Mouse (Mus musculus): ENCODE measurements at regions not wholly inside any gene's neighbourhood (a gene's known extent, or its start where the extent isn't known, plus 50 kb on each side); places are given as distances from the start of the nearest gene placed in this dataset.

GRCm38 (mm10) chr14:36155757-36156156, 61.0 kb downstream of the 4930474N05Rik start:
- TF ChIP-seq POLR2A (IDR thresholded peaks at IDR 0.05; ENCODE audit: low read depth, low read length) (no peak), CTCF (IDR thresholded peaks at IDR 0.05; ENCODE audit: extremely low read depth, insufficient read depth, insufficient read length, insufficient replicate concordance) (no peak)

GRCm38 (mm10) chr14:36156175-36156574, 61.5 kb downstream of the 4930474N05Rik start:
- Histone ChIP-seq H3K36me3 (ENCODE audit: control insufficient read depth, insufficient read depth, low read length) (no peaks in the 10 kb centered on the region), H3K4me1 (ENCODE audit: control insufficient read depth, insufficient read depth, insufficient read length) (no peaks in the 10 kb centered on the region), H3K27ac (ENCODE audit: insufficient read depth, low read length) (no peak overlapping the region), H3K4me3 (ENCODE audit: extremely low read depth, insufficient read depth, insufficient read length) (no peak overlapping the region), H3K27me3 (ENCODE audit: control insufficient read depth, insufficient read depth, low read length) (no peaks in the 10 kb centered on the region)
- TF ChIP-seq CTCF (IDR thresholded peaks at IDR 0.05; ENCODE audit: extremely low read depth, insufficient read depth, insufficient read length, insufficient replicate concordance), result no peak
- no peak for TF ChIP-seq POLR2A (IDR thresholded peaks at IDR 0.05; ENCODE audit: low read depth, low read length)
- 49% methylated on average over 2 of the region's 2 CpGs for WGBS
- DNase-seq (ENCODE audit: low read depth in 1 of 2, low spot score in 2 of 2), result no peak

More at GRCm38 (mm10) chr14:36155757-36156156, 61.0 kb downstream of the 4930474N05Rik start:
- no peak for DNase-seq (ENCODE audit: low read depth in 1 of 2, low spot score in 2 of 2)
- H3K27ac ChIP-seq (ENCODE audit: insufficient read depth, low read length), result no peak overlapping the region
- H3K27me3 ChIP-seq (ENCODE audit: control insufficient read depth, insufficient read depth, low read length), result no peaks in the 10 kb centered on the region
- no peaks in the 10 kb centered on the region for H3K4me1 ChIP-seq (ENCODE audit: control insufficient read depth, insufficient read depth, insufficient read length)
- H3K36me3 ChIP-seq (ENCODE audit: control insufficient read depth, insufficient read depth, low read length), result no peaks in the 10 kb centered on the region
- H3K4me3 ChIP-seq (ENCODE audit: extremely low read depth, insufficient read depth, insufficient read length), result no peak overlapping the region

- H3K27me3 ChIP-seq (ENCODE audit: control insufficient read depth, insufficient read depth, low read length), result no peaks in the 10 kb centered on the region
- no peak overlapping the region for H3K4me3 ChIP-seq (ENCODE audit: extremely low read depth, insufficient read depth, insufficient read length)
- TF ChIP-seq CTCF (IDR thresholded peaks at IDR 0.05; ENCODE audit: extremely low read depth, insufficient read depth, insufficient read length, insufficient replicate concordance) (no peak), POLR2A (IDR thresholded peaks at IDR 0.05; ENCODE audit: low read depth, low read length) (no peak)
- no peaks in the 10 kb centered on the region for H3K4me1 ChIP-seq (ENCODE audit: control insufficient read depth, insufficient read depth, insufficient read length)
- H3K27ac ChIP-seq (ENCODE audit: insufficient read depth, low read length), result no peak overlapping the region
- DNase-seq (ENCODE audit: low read depth in 1 of 2, low spot score in 2 of 2), result no peak
- H3K36me3 ChIP-seq (ENCODE audit: control insufficient read depth, insufficient read depth, low read length), result no peaks in the 10 kb centered on the region
- WGBS, result 59% methylated on average over 1 of the region's 1 CpGs
Measured at GRCm38 (mm10) chr14:36183701-36184100, 89.0 kb downstream of the 4930474N05Rik start.

GRCm38 (mm10) chr14:36196517-36196916, 101.8 kb downstream of the 4930474N05Rik start:
- WGBS, result 82% methylated on average over 3 of the region's 3 CpGs
- H3K4me3 ChIP-seq (ENCODE audit: extremely low read depth, insufficient read depth, insufficient read length), result no peak overlapping the region
- no peak for TF ChIP-seq CTCF (IDR thresholded peaks at IDR 0.05; ENCODE audit: extremely low read depth, insufficient read depth, insufficient read length, insufficient replicate concordance)
- TF ChIP-seq POLR2A (IDR thresholded peaks at IDR 0.05; ENCODE audit: low read depth, low read length), result no peak

GRCm38 (mm10) chr14:36198396-36198795, 103.7 kb downstream of the 4930474N05Rik start:
- Histone ChIP-seq H3K4me3 (ENCODE audit: extremely low read depth, insufficient read depth, insufficient read length) (no peak overlapping the region), H3K27me3 (ENCODE audit: control insufficient read depth, insufficient read depth, low read length) (no peaks in the 10 kb centered on the region), H3K27ac (ENCODE audit: insufficient read depth, low read length) (no peak overlapping the region), H3K36me3 (ENCODE audit: control insufficient read depth, insufficient read depth, low read length) (no peaks in the 10 kb centered on the region), H3K4me1 (ENCODE audit: control insufficient read depth, insufficient read depth, insufficient read length) (no peaks in the 10 kb centered on the region)
- TF ChIP-seq POLR2A (IDR thresholded peaks at IDR 0.05; ENCODE audit: low read depth, low read length) (no peak), CTCF (IDR thresholded peaks at IDR 0.05; ENCODE audit: extremely low read depth, insufficient read depth, insufficient read length, insufficient replicate concordance) (no peak)
- DNase-seq (ENCODE audit: low read depth in 1 of 2, low spot score in 2 of 2), result no peak
- WGBS, result 95% methylated on average over 5 of the region's 5 CpGs

More at GRCm38 (mm10) chr14:36196517-36196916, 101.8 kb downstream of the 4930474N05Rik start:
- no peak overlapping the region for H3K27ac ChIP-seq (ENCODE audit: insufficient read depth, low read length)
- DNase-seq (ENCODE audit: low read depth in 1 of 2, low spot score in 2 of 2), result no peak
- no peaks in the 10 kb centered on the region for H3K27me3 ChIP-seq (ENCODE audit: control insufficient read depth, insufficient read depth, low read length)
- H3K36me3 ChIP-seq (ENCODE audit: control insufficient read depth, insufficient read depth, low read length), result no peaks in the 10 kb centered on the region
- H3K4me1 ChIP-seq (ENCODE audit: control insufficient read depth, insufficient read depth, insufficient read length), result no peaks in the 10 kb centered on the region

GRCm38 (mm10) chr14:36203855-36204254, 109.1 kb downstream of the 4930474N05Rik start:
- TF ChIP-seq CTCF (IDR thresholded peaks at IDR 0.05; ENCODE audit: extremely low read depth, insufficient read depth, insufficient read length, insufficient replicate concordance) (no peak), POLR2A (IDR thresholded peaks at IDR 0.05; ENCODE audit: low read depth, low read length) (no peak)
- 87% methylated on average over 1 of the region's 1 CpGs for WGBS
- Histone ChIP-seq H3K27me3 (ENCODE audit: control insufficient read depth, insufficient read depth, low read length) (no peaks in the 10 kb centered on the region), H3K4me3 (ENCODE audit: extremely low read depth, insufficient read depth, insufficient read length) (no peak overlapping the region), H3K4me1 (ENCODE audit: control insufficient read depth, insufficient read depth, insufficient read length) (no peaks in the 10 kb centered on the region), H3K36me3 (ENCODE audit: control insufficient read depth, insufficient read depth, low read length) (no peaks in the 10 kb centered on the region), H3K27ac (ENCODE audit: insufficient read depth, low read length) (no peak overlapping the region)
- no peak for DNase-seq (ENCODE audit: low read depth in 1 of 2, low spot score in 2 of 2)

GRCm38 (mm10) chr14:36212830-36213229, 118.1 kb downstream of the 4930474N05Rik start:
- no peak for TF ChIP-seq POLR2A (IDR thresholded peaks at IDR 0.05; ENCODE audit: low read depth, low read length)
- TF ChIP-seq CTCF (IDR thresholded peaks at IDR 0.05; ENCODE audit: extremely low read depth, insufficient read depth, insufficient read length, insufficient replicate concordance), result no peak
- no peak overlapping the region for H3K4me3 ChIP-seq (ENCODE audit: extremely low read depth, insufficient read depth, insufficient read length)
- H3K27ac ChIP-seq (ENCODE audit: insufficient read depth, low read length), result no peak overlapping the region
- no peaks in the 10 kb centered on the region for H3K4me1 ChIP-seq (ENCODE audit: control insufficient read depth, insufficient read depth, insufficient read length)
- no peaks in the 10 kb centered on the region for H3K27me3 ChIP-seq (ENCODE audit: control insufficient read depth, insufficient read depth, low read length)
- no peaks in the 10 kb centered on the region for H3K36me3 ChIP-seq (ENCODE audit: control insufficient read depth, insufficient read depth, low read length)
- 52% methylated on average over 4 of the region's 4 CpGs for WGBS
- no peak for DNase-seq (ENCODE audit: low read depth in 1 of 2, low spot score in 2 of 2)
